Mouse (Mus musculus): Measurements from ENCODE around the gene Hacd4.

Gene Hacd4

GRCm38 (mm10) chr4:88438326-88438989, at the start of gene Hacd4:
TSS of gene Hacd4 (minus strand) at chr4:88438928.
- no peak for DNase-seq (ENCODE audit: low read depth)

DNA sequence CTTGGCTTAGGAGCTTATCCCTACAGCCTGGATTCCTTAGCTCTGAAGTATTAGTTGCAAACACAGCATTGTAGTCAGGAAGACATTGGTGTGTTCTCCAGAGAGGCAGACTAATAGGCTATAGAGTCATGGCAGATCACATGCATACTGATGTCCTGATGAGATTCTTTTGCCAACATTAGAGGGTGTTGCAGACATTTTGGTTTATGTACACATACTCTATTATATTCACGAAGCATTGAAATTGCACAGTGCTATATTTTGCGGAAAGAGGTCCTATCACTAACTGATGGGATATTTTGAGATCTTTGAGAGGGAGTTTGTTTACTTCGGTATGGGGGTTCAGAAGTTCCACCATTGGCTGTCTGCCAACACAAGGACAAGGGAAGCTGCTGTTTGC, 49.4 kb upstream of the Hacd4 start:
- DNase-seq (ENCODE audit: low read depth) = no peak

- no peak for DNase-seq (ENCODE audit: low read depth)
These were observed 41.4 kb upstream of the Hacd4 start for GRCm38 (mm10) chr4:88480130-88480529.

DNA sequence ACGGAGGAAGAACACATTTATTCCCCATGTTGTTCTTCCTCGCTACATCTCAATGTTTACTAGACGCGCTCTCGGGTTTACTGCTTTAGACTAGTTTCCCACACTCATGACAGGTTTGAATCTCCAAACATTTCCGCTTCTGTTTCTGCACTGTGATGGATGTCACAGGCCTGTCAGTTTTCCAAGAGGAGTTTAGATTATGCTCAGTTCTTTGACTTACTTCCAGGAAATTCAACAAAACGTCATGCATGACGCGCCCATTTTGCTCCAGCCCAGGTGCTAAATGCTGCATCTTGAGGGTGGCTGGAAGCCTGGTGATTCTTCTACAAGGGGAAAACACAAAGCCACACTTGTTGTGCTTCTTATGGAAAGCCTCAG, 40.1 kb upstream of the Hacd4 start:
- no peak for DNase-seq (ENCODE audit: low read depth)

GRCm38 (mm10) chr4:88478177-88478808, 39.6 kb upstream of the Hacd4 start:
- no peak for DNase-seq (ENCODE audit: low read depth)

DNA sequence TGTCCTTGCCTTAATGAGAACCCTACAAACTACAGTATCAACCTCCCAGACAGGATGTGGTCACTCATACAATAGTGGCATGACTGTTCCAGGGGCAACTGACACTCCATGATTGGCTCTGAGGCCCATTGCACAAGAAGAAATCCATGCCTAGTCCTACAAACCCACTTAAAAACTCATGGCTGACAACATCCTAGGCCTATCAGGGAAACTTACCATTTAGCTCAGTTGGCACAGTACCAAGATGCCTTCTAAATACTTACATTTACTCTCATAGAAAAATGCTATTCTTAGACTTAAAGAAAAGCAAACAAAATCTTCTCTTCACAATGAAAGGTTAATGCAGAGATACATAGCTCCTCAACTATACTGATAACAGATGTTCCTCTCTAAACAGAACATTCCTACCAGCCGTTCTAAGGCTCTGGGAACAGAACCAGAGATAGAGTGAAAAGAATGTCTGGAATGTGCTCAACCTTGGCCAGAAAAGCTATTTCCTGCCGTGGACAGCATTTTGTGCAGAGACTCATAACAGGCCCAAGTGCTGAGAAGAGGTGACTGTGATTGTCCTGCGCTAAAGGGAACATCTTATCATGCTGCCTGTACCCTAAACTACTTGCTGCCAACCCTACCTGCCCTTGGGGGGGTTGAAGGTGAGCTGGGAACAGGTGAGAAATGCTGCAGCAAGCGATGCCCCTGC, 37.9 kb upstream of the Hacd4 start:
- no peak for DNase-seq (ENCODE audit: low read depth)

- no peak for DNase-seq (ENCODE audit: low read depth)
These were observed 37.4 kb upstream of the Hacd4 start for GRCm38 (mm10) chr4:88476084-88476483.

DNA sequence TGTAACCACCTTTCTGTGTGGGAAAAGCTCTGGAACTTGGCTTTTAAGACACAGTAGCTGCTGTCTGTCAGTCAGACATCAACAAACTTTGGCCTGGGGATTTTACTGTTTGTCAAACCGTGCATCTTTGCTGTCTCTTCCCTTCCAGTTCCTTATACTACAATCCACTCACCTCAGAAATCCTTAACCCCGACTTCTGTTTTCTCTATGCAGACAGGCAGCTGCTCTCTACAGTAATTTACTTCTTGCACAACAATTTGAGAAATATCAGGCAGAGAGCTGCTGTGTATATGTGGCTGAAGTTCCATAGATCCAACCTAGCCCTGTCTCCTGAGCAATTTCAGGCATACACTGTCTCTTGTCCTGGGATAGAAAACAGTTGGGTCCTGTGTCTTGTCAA, 32.8 kb upstream of the Hacd4 start:
- no peak for DNase-seq (ENCODE audit: low read depth)

DNA sequence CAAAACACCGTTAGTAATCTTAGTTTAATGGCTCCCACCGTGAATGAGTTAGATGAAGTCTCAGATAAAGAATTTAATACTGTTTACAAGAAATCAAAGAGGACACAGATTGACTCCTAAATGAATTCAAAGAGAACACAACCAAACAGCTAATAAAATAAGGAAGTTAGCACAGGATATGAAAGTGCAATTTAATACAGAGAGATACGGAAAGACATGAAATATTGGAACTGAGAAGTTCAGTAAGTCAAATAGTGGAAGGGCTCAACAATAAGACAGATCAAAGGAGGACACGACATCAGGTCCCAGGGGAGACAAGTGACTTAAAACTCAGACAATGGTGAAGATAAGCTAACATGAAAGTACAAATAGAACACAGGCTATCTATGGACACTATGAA, 25.8 kb upstream of the Hacd4 start:
- no peak for DNase-seq (ENCODE audit: low read depth)

DNA sequence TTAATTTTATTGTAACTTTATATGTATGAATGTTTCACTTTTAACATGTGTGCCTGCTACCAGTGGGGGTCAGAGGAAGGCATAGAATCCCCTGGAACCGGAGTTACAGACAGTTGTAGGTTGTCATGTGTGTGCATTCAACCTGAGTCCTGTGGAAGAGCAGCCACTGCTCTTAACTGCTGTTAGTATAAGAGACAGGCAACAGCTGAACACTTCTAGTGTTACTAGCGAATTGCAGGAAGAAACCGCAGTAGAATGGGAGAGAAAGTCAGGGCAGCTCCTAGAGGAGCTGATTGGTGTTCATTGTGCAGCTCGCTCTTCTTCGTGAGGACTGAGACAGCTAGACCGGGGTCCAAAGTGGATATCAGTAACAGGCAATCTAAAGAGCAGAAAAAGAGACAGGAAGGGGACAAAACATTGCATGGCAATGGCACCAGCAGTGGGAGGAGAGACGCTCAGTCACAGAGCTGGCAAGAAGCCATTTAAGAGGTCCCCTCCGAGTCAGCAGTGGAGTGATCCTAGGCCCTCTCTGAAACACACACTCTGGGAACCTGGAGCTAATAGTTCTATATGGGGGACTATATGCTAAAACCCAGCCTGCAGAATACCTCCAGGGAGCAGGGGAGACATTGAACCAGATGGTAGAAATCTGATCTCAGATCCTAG, 24.4 kb upstream of the Hacd4 start:
- no peak for DNase-seq (ENCODE audit: low read depth)

DNA sequence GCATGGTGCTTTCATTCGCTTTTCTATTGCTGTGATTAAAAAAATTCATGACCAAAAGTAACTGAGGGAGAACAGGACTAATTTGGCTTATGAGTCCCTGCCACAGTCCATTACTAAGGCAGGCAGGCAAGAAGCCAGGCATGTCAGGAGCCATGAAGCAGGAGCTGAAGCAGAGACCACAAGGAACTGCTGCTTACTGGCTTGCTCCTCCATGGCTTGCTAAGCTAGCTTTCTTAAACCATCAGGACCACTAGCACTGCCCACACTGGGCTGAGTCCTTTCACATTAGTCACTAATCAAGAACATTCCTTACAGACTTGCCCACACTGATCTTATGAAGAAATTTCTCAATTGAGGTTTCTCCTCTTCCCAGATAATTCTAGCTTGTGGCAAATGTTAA, 23.8 kb upstream of the Hacd4 start:
- no peak for DNase-seq (ENCODE audit: low read depth)

GRCm38 (mm10) chr4:88461315-88461714, 22.6 kb upstream of the Hacd4 start:
- DNase-seq (ENCODE audit: low read depth) = no peak

- no peak for DNase-seq (ENCODE audit: low read depth)
These were observed 19.9 kb upstream of the Hacd4 start for GRCm38 (mm10) chr4:88458673-88459072.

DNA sequence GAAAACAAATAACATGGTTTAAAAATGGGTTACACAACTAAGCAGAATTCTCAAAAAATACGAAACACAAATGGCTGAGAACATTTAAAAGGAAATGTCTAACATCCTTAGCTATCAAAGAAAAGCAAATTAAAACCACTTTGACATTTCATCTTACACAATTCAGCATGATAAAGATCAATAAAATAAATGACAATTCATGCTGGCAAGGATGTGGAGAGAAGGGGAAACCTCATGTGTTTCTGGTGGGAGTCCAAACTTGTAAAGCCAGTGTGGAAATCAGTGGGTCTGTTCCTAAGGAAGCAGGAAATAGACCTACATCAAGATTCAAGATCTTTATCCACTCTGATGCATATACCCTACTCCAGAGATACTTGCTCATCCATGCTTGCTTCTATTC, 19.4 kb upstream of the Hacd4 start:
- no peak for DNase-seq (ENCODE audit: low read depth)

DNA sequence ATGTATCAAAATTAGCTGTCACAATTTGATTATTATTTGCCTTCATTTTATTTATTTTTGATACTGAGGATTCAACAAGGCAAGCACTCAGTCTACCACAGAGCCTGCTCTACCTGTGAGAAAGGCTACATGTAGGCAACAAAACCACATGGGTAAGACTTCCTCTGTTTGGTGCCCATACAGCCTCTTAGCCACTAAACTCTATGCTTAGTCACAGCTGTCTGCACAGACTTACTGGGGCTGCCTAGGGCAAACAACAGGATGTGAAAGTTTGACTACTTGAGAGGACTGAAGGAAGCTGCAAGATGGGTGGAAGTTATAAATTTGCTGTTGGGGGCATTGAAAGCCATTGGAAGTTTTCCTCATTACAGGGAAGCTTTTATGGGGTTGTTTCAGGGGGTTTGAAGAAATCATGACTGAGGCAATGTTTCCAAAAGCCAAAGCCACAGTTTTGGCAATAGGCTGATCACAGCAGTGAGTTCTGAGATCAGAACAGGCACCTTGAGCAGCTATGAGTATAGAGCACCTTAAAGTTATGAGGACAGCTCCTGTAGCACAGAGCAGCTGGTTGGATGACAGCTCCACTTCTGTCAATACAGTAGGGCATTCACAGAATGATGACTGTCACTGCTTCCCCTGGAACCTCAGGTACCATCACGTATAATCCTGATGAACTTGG, 11.5 kb upstream of the Hacd4 start:
- DNase-seq (ENCODE audit: low read depth) = peak; percentile 35

DNA sequence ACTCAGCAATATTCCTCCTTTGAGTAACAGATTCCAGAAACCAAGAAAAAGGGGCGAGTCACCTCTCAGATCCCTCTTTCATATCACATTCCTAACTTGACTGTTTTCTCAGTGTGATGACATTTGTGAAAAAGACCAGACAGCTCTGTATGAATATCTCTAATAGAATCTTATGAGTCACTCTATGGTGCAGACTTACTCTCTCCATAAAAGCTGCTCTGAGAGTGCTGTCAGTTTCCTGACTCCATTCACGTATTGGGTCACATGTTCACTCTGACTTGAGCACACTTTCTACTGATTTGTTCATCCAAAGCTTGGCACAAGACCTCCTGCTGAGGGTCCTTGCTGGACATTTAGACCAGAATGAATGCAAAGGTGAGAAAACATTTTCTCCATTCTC, 10.2 kb upstream of the Hacd4 start:
- no peak for DNase-seq (ENCODE audit: low read depth)

- DNase-seq (ENCODE audit: low read depth) = no peak
These were observed 2.1 kb upstream of the Hacd4 start for GRCm38 (mm10) chr4:88440814-88441213.

- DNase-seq (ENCODE audit: low read depth) = no peak
These were observed 968 bp upstream of the Hacd4 start for GRCm38 (mm10) chr4:88439669-88440123.

- no peak for DNase-seq (ENCODE audit: low read depth)
These were observed 232 bp upstream of the Hacd4 start for GRCm38 (mm10) chr4:88438990-88439329.

GRCm38 (mm10) chr4:88437917-88438316, 811 bp downstream of the Hacd4 start:
- no peak for DNase-seq (ENCODE audit: low read depth)

DNA sequence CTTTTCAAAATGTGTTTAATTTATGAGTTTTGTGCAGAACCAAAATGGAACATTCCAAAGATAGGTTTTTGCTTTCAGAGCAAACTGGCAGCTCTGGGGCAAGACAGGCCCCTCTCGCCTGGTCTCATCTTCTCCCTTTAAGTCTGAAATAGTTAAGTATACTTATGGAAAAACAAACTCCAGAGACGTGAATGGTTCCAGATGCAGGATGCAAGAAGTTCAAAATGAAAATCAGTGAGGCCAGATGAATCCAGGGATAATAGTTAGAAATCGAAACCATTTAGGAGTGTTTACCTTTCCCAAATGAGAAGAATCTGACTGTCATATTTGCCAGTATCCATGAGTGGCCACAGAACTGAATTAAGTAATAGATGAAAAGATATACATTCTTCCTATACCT, 1.6 kb downstream of the Hacd4 start:
- DNase-seq (ENCODE audit: low read depth) = no peak

- no peak for DNase-seq (ENCODE audit: low read depth)
These were observed 2.0 kb downstream of the Hacd4 start for GRCm38 (mm10) chr4:88436593-88437165.

All from induced T-regulatory cell, adult 2 months (primary cell).